Mouse (Mus musculus) activated CD4-positive, CD25-positive, alpha-beta regulatory T cell, adult 4 months (primary cell): ENCODE data around the gene Cables2. TPM values are rescaled to one million over a fixed set of nuclear protein-coding genes. Genes with fewer than 3 reads are reported as not detected.

Experiments
- ATAC-seq: one replicate; pipeline ENCODE4 v1.8.0; 2017
- polyA plus RNA-seq, 2 experiments: library from polyadenylated mRNA; unstranded; fragments of 100-300 nt; shearing (Covaris generic); gene quantifications; one replicate each; pipeline ENCODE4 v1.2.1; 2017

The Cables2 gene
- polyA plus RNA-seq, 2 experiments from 2014 or later = 5.9 to 7.2 TPM

DNA sequence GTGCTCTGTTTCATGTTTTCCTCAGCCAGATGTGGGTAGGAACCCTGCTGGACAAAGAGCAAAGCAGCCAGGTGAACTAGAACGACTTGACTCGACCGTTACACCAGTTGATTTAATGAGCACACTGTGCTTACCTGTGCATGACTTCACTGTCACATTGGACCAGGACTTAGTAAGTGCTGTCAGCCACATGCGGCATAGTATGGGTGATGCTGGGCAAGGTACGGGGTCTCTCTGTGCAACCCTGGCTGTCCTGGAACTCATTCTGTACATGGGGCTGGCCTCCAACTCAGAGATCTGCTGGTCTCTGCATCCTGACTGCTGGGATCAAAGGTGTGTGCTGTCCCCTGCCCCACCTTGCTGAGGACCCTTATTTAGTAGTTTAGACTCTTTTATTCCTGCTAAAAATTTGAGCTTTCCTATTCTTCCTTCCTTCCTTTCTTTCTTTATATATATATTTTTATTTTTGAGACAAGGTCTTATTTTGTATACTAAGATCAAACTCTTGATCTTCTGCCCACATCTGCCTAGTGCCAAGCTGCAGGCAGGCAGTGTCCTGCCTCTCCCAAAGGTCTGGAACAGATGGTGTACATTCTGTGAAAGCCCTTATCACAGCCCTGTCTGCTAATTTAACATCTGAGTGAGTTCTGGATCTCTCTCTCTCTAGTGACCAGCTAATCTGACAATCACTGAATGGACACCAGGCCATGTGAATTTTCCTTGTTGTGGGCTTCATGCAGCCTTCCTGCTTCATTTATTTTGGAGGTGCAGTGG, 18.7 kb downstream of the Cables2 start:
- no peak for ATAC-seq

DNA sequence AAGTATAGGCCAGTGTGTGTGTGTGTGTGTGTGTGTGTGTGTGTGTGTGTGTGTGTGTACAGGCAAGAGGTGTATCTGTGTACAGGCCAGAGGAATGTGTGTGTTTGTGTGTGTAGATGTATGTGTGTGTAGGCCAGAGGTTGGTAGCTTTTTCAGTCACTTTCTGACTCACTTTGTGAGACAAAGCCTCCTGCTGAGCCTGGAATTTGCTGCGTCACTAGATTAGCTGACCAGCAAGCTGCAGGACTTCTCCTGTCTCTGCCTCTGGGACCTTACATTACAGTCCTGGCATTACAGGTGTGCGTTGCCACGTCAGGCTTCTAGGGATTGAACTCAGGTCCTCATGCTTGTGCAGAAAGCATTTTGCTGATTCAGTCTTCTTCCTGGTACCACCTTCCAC, 21.5 kb downstream of the Cables2 start:
- no peak for ATAC-seq

DNA sequence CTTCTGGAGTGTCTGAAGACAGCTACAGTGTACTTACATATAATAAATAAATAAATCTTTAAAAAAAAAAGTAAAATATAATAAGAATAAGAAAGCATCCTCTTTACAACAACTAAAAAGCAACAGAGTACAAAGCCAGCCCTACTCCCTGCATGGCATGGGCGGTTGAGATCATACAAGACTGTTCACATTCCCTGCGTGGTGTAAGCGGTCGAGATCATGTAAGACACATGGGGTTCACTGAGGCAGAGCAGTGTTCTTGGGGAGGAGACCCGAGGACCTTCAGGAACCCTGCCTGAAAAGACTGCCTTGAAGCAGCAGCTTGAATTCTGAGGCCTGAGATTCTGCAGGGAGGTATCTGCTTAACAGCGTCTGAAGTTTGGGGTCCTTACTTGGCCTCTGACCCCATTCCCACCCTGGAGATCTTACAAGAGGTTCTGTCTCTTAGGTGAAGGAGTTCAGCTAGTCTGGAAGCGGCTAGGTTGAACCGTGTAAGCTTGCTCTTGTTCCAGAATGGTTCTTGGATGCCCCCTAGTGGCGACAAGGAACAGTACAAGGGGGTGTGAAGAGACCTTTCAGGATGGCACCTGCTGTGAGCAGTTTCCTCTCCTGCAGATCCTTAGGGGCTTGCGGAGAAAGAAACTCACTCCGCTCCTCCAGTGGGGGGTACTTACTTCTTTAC, 22.2 kb downstream of the Cables2 start:
- peak; percentile 87 for ATAC-seq

DNA sequence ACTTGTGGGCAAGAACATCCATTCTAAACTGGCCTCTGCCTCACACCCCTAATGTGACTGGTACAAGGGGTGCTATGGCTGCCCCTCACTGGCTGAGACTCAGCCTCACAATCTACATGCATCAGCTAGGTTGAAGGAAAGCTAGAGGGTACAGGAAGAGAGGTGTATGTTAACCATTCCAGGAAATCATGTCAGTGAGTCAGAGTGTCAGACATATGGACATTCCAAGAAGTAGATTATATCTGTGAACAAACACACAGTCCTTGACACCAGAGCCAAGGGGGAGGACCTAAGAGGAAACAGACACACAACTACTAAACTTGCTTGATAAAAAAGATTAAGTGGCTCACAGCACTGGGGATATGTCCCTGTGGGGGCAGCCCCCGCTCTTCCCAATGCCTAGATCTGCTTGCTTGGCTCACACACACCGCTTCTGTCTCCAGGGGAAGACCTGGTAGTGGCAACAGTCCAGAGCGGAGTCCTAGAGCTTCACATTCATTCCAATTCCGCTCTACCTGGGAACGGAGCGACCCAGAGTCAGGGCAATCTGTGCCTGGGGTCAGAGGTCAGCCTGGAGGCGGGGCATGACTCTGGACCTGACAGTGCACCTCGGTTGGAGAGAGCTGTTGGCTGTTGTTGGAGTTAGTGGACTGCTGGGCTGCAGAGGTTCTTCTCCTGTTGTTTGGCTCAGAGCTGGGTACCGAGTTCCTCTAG, 24.2 kb downstream of the Cables2 start:
- no peak for ATAC-seq

DNA sequence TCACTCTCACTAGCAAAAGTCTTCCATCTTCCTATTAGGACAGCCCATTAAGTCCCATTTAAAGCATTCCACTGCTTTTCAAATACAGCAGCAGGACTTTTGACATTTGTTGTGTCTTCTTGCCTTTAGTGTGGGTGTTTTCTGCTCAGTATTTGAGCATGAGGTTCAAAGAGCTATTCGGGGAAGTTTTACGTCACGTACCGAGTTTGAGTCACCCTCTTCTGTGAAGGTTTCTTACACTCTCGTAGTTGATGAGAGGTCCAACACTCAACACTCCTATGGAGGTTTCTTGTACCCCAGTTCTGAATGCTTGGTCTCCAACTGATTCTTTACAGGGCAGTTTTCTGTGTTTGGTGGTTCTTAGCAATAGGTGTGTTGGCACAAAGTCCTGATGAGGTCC, 25.4 kb downstream of the Cables2 start:
- ATAC-seq = peak; percentile 68

DNA sequence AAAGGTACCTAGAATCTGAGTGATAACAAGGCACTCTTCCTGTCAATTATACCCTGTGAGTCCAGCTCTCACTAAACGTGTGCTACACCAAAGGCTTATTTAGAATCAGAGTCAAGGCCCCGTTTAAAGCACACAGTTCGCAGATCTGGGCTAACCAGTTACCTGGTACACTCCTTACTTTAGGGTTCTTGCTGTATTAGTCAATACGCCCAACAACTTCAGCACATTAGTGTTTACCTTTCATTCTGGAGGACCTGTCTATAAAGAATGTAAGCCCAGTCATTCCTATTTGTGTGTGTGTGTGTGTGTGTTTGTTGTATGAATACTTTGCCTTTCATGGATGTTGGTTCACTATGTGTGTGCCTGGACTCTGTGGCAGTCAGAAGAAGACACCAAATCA, 30.2 kb downstream of the Cables2 start:
- ATAC-seq = no peak

DNA sequence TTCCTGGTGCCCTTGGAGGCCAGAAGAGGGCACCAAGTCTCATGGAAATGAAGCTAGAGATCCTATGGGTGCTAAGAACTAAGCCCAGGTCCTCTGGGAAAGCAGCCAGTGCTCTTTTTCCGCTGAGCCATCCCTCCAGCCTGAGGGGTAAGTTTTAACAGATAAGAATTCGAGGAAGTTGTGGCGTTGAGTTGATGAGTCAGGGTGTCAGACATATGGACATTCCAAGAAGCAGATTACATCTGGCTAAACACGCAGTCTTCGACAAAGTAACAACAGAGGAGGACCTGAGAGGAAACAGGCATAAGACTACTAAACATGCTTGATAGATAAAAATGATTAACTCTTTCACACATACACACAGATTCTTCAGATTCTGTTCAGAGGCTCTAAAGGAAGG, 34.7 kb downstream of the Cables2 start:
- ATAC-seq = no peak

DNA sequence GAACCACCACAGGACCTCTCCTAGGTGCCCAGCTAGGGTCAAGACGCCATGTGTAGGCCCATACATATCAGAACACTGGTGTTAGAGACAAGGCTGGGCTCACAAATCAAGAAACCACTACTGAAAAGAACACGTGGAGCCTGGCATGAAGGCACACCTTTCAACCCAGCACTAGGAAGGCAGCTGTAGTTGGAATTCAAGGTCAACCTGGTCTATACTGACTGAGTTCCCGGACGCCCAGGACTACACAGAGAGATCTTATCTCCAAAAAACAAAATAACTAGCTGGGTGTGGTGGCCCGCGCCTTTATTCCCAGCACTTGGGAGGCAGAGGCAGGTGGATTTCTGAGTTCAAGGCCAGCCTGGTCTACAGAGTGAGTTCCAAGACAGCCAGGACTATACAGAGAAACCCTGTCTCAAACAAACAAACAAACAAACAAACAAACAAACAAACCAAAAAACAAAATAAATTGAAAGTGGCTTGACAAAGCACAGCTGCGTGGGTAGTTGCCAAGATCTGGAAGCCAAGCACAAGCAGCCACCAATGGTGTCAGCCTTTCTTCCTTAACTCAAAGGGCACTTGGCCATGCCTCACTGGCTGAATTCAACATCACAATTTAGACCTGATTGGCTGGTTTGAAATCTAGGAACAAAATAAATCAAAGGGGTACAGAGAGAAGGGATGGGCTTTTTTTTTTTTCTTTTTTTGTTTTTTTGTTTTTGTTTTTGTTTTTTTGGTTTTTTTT, 35.5 kb downstream of the Cables2 start:
- no peak for ATAC-seq

DNA sequence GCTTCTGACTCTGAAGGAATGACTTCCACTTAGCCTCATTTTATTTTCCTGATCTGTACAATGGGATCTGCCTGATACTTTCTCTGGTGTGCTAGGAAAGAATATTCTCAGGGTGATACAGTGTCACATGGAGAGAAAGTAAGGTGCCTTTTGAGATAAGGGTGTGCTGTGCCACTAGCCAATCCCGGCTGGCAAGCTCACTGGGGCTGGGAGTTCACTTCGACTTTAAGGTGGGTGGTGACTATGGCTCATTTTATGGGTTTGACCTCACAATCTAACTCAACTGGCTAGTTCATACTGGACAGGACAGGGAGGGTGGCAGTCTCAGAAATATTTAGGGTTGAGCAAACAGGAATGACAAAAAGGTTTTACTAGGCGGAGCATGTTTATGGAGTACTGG, 36.4 kb downstream of the Cables2 start:
- no peak for ATAC-seq

DNA sequence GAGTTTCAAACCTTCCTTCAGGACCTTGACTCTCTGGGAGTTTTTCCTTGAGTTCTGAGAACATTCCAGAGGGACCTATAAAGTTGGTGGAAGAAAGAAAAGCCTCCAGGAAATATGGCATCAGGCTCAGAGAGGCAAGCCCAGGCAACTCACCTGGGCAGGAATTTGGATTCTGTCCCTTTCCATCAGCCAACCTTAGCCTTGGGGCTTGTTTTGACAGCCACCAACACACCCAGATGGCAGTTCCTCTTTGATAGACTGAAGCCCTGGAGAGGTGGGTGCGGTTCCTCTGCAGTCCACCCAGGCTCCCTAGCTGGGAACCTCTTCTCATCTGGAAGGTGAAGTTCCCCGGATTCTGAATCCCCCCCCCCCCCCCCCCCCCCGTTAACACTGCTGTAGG, 36.8 kb downstream of the Cables2 start:
- ATAC-seq = no peak

DNA sequence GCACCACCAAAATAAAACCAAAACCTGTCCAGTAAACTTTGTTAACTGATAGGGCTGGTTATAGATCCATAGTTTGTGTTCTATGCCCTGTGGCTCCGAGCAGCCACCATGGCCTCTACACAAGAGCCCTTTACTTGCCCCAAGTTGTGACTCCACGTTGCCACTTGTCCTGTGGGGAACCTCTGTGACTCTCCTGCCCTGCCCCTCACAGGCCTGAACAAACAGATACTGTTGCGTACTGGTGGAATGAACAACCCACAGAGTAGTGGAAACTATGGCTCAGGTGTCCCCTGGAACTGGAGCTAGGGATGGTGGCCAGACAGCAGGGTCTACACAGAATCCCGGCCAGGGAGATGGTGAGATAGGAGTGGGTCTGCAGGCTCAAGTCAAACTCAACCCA, 37.5 kb downstream of the Cables2 start:
- ATAC-seq = no peak

DNA sequence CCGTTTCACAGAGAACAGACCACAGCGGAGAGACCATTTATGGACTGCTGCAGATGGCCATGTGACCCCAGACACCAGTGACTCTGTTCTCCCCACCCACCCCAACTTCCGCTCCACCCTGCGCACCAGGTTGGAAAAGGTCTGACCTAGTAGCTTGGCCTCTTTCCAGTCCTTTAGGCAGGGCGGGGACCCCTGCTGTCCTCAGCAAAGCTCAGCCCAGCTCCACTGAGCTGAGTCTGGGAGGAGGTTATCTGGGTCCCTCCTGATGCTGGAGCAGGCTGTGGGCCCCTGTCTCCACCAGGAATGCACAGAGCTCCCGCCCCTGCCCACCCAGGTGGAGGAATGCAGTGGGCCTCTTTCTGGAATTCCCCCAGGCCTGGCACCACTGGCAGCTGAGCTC, 38.3 kb downstream of the Cables2 start:
- ATAC-seq = no peak

DNA sequence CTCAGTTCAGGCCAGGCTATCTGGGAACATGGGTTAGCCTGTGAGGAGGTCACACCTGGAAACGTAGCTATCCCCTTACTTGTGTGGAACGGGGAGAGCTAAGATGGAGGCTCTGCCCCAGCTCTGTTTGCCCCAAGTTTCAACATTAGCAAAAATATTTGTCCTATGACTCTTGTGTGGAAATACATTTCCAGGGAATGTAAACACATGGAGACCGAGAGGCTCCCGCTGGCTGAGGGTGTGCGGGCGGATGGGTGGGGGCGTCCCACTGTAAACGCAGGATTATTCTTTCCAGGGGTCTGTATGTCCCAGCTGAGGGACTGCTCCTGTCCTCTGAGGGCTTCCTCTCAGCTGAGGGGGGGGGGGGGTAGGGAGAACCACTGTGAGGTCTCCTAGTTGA, 38.9 kb downstream of the Cables2 start:
- no peak for ATAC-seq

DNA sequence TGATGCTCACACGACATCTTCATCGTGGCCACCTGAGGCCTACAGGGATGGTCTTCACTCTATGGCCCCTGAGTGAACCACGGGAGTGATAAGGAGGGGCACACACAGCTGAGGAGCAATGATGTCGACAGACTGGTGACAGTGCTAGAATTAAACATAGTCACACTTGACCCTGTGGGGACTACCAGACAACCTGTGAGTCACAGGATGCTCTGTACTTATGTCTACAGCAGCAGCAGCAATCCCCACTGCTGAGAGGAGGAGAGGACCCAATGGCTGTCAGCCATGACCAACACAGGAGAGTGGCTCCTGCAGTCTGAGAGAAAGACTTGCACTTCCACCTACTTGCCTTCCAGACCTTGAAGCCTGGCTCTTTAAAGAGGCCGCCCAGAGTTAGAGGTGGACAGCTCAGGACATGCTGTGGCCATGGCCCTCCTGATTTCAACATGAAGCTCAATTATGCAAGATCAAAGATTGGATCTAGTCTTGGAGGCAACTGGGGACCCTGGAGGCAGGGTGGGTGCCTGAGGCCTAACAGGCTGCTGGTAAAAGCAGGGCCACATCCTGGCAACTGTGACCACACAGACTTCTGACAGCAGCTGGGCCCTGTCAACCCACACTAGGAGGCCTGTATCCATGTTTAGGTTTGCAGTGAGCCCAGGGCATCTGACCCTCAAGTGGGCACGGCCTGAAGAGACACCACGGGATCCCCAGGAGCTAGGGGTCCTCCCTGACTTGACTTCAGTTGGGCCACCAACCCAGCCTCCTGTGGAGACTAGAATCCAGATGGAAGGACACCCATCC, 40.0 kb downstream of the Cables2 start:
- no peak for ATAC-seq

DNA sequence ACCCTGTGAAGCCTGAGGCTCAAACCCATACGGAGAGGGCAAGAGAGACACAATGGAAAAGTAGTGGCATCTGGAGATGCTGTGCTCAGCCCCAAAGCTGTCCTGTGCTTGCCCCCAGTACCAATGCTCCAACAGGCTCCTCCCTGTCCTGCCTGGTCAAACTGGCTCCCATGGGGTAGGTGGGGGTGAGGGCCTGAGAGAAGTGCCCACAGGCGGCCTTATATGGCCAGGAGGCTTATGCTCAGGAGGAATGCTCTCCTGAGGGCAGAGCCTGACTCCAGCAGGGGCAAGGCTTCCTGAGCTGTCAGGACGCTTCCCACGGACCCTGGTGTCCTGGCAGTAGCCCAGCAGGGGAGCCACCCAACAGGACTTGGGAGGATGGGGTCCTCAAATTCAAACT, 42.8 kb downstream of the Cables2 start:
- ATAC-seq = no peak

DNA sequence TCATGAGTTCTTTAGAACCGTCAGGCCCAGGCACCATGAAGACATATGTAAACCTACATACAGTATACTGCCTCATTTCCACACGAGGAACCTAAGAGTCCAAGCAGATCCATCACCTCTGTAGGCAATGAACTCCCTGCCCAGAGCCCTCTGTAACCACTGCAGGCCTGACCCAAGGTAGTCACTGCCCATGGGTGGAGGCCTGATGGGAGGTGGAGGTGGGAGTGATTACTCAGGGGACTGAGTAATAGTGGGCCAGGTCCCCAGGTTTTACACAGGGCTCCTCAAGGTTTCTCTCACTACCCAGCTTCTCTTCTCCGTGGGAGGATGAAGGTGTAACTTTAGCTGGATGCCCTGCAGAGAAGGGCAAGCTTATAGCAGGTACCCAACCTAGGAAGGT, 44.2 kb downstream of the Cables2 start:
- no peak for ATAC-seq

DNA sequence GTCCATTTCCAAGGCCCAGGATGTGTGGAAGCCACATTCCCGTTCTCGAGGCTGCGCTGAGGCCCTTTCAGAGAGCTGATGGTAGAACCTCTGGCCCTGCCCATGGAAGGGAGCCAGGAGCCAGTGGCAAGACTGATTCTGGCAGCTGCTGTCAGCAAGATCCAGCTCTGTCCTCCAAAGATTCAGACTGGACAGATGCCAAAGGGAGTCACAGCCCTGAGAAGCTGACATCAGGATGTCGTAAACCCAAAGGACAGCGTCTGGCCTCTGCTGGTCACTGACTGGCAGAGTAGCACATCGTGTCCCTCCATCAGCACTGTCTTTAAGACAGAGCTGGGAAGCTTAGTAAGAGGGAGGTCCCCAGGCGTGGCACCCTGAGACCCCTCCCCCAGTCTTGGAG, 44.7 kb downstream of the Cables2 start:
- ATAC-seq = no peak

DNA sequence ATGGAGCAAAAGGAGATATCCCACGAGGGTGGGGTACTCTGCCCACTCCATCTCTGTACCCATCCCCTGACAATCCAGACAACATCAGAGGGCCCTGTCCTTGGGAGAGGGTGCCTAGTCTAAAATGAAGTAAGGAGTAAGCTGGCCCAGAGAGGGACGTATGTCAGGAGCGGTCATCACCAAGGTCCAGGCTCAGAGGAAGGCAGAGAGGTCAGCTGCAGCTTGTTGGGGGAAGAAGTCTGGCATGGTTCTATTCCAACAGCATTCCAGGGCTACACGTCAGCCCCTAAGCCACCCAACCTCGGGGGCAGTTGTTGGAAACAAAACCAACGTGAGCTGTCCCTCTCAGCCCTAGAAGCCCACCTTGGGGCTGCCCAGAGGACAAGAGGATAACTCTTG, 45.2 kb downstream of the Cables2 start:
- ATAC-seq = no peak

DNA sequence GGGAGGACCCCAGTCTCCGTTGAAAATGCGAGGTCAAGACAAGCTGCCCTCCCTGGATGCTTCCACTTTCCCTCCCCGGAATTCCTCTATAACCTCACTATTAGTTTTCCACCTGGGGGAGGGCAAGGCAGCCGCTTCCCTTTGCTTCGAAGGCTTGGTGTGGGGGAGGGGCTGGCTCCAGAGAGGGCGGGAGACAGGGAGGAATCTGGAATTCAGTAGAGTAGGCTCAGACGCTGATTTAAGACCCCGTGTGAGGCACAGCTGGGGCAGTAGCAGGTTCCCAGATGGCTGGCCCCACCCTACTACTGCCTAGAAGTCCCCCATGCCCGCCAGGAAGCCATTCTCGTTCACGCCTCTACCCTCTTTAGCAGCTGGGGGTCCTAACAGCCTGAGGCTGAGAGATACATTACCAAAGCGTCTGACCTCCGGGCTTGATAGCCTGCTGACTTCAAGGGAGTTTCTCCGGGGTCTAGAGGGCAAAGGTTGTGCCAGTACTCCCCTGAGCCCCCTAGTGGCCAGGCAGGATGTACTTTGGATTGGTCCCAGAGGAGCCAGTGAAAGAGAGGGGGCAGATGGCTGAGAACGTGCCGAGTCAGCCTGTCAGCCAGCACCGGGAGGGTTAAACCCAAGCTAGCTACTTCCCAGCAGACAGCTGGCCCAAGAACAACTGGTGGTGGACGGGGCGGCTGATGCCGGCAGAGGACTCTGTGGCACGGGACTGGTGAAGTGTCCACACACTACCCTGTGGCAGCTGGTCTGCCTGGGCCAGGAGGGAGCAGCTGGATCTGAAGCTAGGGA, 45.8 kb downstream of the Cables2 start:
- peak; percentile 36 for ATAC-seq

DNA sequence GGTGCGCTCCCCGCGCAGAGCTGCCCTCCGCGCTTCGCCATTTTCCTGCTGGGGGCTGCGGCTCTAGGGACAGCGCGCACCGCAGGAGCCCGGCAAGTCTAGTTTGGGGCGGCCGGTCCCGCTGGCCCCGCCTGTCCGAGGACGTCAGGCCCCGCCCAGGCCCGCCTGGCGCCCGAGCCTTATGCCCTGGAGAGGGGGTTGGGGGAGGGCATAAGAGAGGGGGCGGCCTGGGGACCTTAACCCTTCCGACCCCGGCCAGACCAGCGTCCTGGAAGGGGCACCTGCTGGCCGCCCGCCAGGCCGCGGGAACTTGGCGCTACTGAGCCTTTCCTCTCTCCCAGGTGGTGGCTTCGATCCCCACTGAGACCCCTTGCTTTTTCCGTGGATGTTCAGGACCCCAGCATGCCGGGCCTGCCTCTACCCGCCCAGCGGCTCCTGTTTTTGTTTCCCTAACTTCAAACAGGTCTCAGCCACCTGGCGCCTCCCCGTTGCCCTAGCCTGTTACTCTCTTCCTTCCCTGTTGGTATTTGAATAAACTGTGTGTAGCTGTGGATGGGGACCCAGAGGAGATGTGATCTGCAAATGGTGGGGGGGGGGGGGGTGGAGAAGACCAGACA, 47.4 kb downstream of the Cables2 start, which contains the start of gene Lama5:
Gene Lama5, minus strand, starts transcription at position 98 of the 617 bp plus-strand sequence.
- no peak for ATAC-seq
